Mouse (Mus musculus) megakaryocyte, embryonic 14.5 days (primary cell): Measurements from ENCODE around the gene Slc44a1.

Experiments used
- FLI1 ChIP-seq: IDR thresholded peaks from 2 replicates; pipeline ENCODE4 v1.6.1; 2012; ENCODE audit warnings: low read length, inconsistent platforms, mixed read lengths
- GATA1 ChIP-seq: IDR thresholded peaks from 3 replicates; pipeline ENCODE4 v1.6.1; 2012; ENCODE audit warnings: mixed read lengths, low read length, inconsistent platforms, borderline replicate concordance

GRCm38 (mm10) chr4:53590691-53591447, 150.7 kb downstream of the Slc44a1 start:
- TF ChIP-seq GATA1 (no peak), FLI1 (no peak)
